Mouse (Mus musculus) myocyte (in vitro differentiated cells): ENCODE results near the gene Dpysl5. TPM values are rescaled to one million over a fixed set of nuclear protein-coding genes. Genes with fewer than 3 reads are reported as not detected.

Experiments
- H3K27me3 ChIP-seq: one replicate; pipeline ENCODE4 v1.6.1; 2011; ENCODE audit not compliant: control insufficient read depth, insufficient read depth, insufficient read length
- H3K36me3 ChIP-seq: one replicate; pipeline ENCODE4 v1.6.1; 2011; ENCODE audit not compliant: control insufficient read depth, insufficient read depth
- H3K4me2 ChIP-seq: one replicate; pipeline ENCODE4 v1.6.1; 2011; ENCODE audit warnings: low read depth, control low read depth
- H3K4me3 ChIP-seq: one replicate; pipeline ENCODE4 v1.5.1; 2011; ENCODE audit warnings: mild to moderate bottlenecking, control low read depth, moderate library complexity
- H3K79me2 ChIP-seq: one replicate; pipeline ENCODE4 v1.6.1; 2011; ENCODE audit not compliant: control insufficient read depth, insufficient read depth
- H3ac ChIP-seq: one replicate; pipeline ENCODE4 v1.6.1; 2011; ENCODE audit not compliant: control insufficient read depth, insufficient read length
- CEBPB ChIP-seq: IDR thresholded peaks from 2 replicates; pipeline ENCODE4 v1.6.1; 2011; ENCODE audit warnings: mild to moderate bottlenecking, moderate library complexity; ENCODE audit not compliant: poor library complexity, insufficient read depth, severe bottlenecking
- E2F4 ChIP-seq: IDR thresholded peaks from one replicate; pipeline ENCODE4 v1.6.1; 2011; ENCODE audit warnings: mild to moderate bottlenecking, control low read depth, moderate library complexity; ENCODE audit not compliant: insufficient read depth
- MAX ChIP-seq: IDR thresholded peaks from one replicate; pipeline ENCODE4 v1.6.1; 2011; ENCODE audit warnings: low read depth, mild to moderate bottlenecking, control low read depth
- MYOD1 ChIP-seq, 3 experiments: IDR thresholded peaks; one replicate each; pipeline ENCODE4 v1.6.1; 2011; ENCODE audit warnings: control low read depth in 2 of 3, low read depth in 2 of 3, mild to moderate bottlenecking in 2 of 3, moderate library complexity in 1 of 3; ENCODE audit not compliant: insufficient read length in 2 of 3, control insufficient read depth in 1 of 3
- MYOG ChIP-seq, 3 experiments: IDR thresholded peaks; one replicate each; pipeline ENCODE4 v1.6.1; 2011; ENCODE audit warnings: control low read depth in 2 of 3, low read depth in 2 of 3, mild to moderate bottlenecking in 2 of 3; ENCODE audit not compliant: insufficient read length in 2 of 3, control insufficient read depth in 1 of 3, insufficient read depth in 1 of 3
- POLR2A ChIP-seq: IDR thresholded peaks from one replicate; pipeline ENCODE4 v1.6.1; 2011; ENCODE audit warnings: low read depth, mild to moderate bottlenecking, control low read depth, moderate library complexity; ENCODE audit not compliant: insufficient read length
- POLR2AphosphoS2 ChIP-seq: IDR thresholded peaks from one replicate; pipeline ENCODE4 v1.6.1; 2011; ENCODE audit warnings: low read depth, control low read depth; ENCODE audit not compliant: insufficient read length
- REST ChIP-seq: IDR thresholded peaks from one replicate; pipeline ENCODE4 v1.6.1; 2011; ENCODE audit warnings: mild to moderate bottlenecking, control low read depth, moderate library complexity; ENCODE audit not compliant: insufficient read depth, insufficient read length
- SRF ChIP-seq: IDR thresholded peaks from one replicate; pipeline ENCODE4 v1.6.1; 2011; ENCODE audit warnings: low read depth; ENCODE audit not compliant: control insufficient read depth, insufficient read length
- TCF12 ChIP-seq: IDR thresholded peaks from one replicate; pipeline ENCODE4 v1.6.1; 2011; ENCODE audit warnings: mild to moderate bottlenecking, control low read depth; ENCODE audit not compliant: poor library complexity, insufficient read depth, severe bottlenecking
- TCF3 ChIP-seq: IDR thresholded peaks from one replicate; pipeline ENCODE4 v1.6.1; 2011; ENCODE audit warnings: low read depth, control low read depth; ENCODE audit not compliant: insufficient read length
- USF1 ChIP-seq: IDR thresholded peaks from one replicate; pipeline ENCODE4 v1.6.1; 2011; ENCODE audit warnings: low read depth, mild to moderate bottlenecking, control low read depth, moderate library complexity
- polyA plus RNA-seq: library from polyadenylated mRNA; unstranded; fragments of >200 nt; fragmentation: generic; extraction: Trizol; gene quantifications from one replicate; pipeline ENCODE4 v1.2.1, GENCODE M21; 2012; ENCODE audit warnings: missing spikeins

Dpysl5 gene
- polyA plus RNA-seq, 1 experiment = 0.01 TPM

DNA sequence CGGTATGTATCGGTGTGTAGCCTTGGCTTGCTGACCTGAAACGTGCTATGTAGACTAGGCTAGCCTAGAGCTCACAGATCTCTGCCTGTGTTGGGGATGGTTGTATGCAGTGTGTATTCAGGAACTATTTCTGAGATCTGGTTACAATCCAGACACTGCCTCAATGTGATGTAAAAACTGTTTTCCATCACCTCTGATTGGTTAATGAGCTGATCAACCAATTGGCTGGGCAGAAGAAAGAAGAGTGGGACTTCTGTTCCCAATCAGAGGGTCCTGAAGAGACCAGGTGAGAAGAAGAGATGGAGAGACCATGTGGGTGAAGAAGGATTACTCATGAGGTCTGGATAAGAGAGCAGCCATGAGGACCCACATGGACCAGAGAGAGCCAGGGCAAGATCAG lies 43.7 kb upstream of the Dpysl5 start:
- H3K36me3 ChIP-seq = no peaks in the 10 kb centered on the region
- H3K79me2 ChIP-seq = peaks cover 40% of the 10 kb centered on the region
- peak overlapping the region; percentile 78 for H3K4me3 ChIP-seq
- no peaks in the 10 kb centered on the region for H3K27me3 ChIP-seq
- peak overlapping the region; percentile 76 for H3K4me2 ChIP-seq
- no peak for TF ChIP-seq MYOD1 (IDR thresholded peaks at IDR 0.05; ENCODE audit: control insufficient read depth in 1 of 3, insufficient read length in 2 of 3, low read depth in 2 of 3)
- TF ChIP-seq POLR2AphosphoS2 = no peak
- no peak for TF ChIP-seq REST
- TF ChIP-seq CEBPB = no peak
- TF ChIP-seq TCF12 = no peak
- H3ac ChIP-seq = no peak overlapping the region

DNA sequence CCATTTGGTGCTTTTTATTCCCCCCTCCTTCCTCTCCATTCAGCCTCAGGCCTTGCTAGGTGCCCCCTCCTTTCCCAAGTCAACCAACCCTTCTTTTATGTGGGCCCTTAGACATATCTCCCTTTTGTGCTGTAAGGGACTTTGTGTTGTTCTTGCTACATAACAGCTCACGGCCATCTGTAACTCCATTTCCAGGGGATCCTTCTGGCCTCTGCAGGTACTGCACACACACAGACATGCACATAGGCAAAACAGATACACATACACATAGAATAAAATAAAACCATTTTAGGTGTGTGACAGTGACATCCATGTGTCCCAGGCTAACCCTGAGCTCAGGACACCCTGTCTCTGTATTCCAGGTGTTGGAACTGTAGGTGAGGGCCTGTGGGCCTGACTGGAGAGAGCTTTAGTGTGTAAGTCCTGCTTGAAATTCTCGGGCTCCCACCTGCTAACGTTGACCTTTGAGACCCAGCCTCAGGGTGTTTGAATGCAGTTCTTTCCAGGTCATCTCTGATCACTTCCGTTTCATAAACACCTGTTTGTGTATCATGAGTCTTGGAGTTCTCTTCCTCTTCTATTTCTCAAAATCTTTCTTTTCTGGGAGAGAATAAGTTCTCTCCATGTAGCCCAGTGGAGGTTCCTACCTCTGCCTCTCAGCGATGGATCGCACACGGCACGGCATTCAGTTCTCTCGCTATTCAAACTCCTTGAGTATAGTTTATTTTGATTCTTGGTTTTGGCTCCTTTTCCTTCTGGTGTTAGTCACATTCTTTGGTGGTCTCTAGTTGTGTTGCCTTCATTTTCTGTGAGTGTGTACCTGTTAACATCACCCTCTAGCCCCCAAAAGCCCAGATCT lies 42.5 kb upstream of the Dpysl5 start:
- Histone ChIP-seq H3ac (no peak overlapping the region), H3K4me2 (peak overlapping the region; percentile 76), H3K27me3 (no peaks in the 10 kb centered on the region), H3K36me3 (peaks cover 5% of the 10 kb centered on the region), H3K79me2 (peaks cover 40% of the 10 kb centered on the region), H3K4me3 (peak overlapping the region; percentile 78)
- TF ChIP-seq MAX = no peak
- no peak for TF ChIP-seq CEBPB
- TF ChIP-seq TCF12 = no peak
- TF ChIP-seq POLR2AphosphoS2 = no peak
- no peak for TF ChIP-seq USF1
- TF ChIP-seq E2F4 = no peak
- TF ChIP-seq MYOD1 (IDR thresholded peaks at IDR 0.05; ENCODE audit: control insufficient read depth in 1 of 3, insufficient read length in 2 of 3, low read depth in 2 of 3) = no peak
- no peak for TF ChIP-seq SRF

DNA sequence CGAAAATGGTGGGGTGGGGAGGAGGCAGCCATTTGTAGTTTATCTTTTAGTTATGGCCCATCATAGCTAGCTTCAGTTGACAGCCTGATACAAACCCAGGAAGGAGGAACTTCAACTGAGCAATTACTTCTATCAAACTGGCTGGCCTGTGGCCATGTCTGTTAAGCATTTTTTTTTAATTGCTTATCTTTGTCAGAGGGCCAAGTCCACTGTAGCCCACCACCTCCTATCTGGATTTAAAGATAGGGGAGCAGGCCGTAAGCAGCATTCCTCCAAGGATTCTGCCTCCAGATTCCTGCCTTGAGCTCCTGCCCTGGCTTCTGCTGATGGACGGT lies 41.9 kb upstream of the Dpysl5 start:
- peaks cover 8% of the 10 kb centered on the region for H3K36me3 ChIP-seq
- peaks cover 40% of the 10 kb centered on the region for H3K79me2 ChIP-seq
- no peak overlapping the region for H3K4me3 ChIP-seq
- H3K27me3 ChIP-seq = no peaks in the 10 kb centered on the region
- no peak overlapping the region for H3ac ChIP-seq
- H3K4me2 ChIP-seq = no peak overlapping the region
- TF ChIP-seq TCF3 (no peak), REST (no peak), TCF12 (no peak), MAX (no peak), SRF (no peak), POLR2A (no peak), MYOD1 (IDR thresholded peaks at IDR 0.05; ENCODE audit: control insufficient read depth in 1 of 3, insufficient read length in 2 of 3, low read depth in 2 of 3) (no peak), POLR2AphosphoS2 (no peak), USF1 (no peak), MYOG (IDR thresholded peaks at IDR 0.05; ENCODE audit: control insufficient read depth in 1 of 3, insufficient read depth in 1 of 3, insufficient read length in 2 of 3, low read depth in 2 of 3) (no peak), CEBPB (no peak), E2F4 (no peak)

DNA sequence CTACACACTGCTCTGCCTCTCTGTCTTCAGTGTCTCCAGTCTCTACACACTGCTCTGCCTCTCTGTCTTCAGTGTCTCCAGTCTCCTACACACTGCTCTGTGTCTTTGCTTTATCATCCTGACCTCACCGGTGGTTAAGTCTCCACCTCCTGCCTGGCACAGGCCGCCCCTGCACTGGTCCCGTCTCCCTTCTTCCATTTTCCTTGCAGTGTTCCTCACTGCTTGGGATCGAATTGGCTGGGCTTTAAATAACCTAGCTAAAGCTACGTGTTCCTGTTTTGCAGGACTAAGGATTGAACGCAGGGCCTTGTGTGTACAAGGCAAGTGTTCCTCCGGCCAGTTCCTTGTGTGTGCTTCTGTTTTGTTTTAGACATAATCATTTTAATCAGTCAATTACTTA lies 41.3 kb upstream of the Dpysl5 start:
- Histone ChIP-seq H3K4me3 (no peak overlapping the region), H3K36me3 (peaks cover 14% of the 10 kb centered on the region), H3K4me2 (no peak overlapping the region), H3K79me2 (peaks cover 40% of the 10 kb centered on the region), H3K27me3 (no peaks in the 10 kb centered on the region), H3ac (no peak overlapping the region)
- TF ChIP-seq TCF12 = no peak

DNA sequence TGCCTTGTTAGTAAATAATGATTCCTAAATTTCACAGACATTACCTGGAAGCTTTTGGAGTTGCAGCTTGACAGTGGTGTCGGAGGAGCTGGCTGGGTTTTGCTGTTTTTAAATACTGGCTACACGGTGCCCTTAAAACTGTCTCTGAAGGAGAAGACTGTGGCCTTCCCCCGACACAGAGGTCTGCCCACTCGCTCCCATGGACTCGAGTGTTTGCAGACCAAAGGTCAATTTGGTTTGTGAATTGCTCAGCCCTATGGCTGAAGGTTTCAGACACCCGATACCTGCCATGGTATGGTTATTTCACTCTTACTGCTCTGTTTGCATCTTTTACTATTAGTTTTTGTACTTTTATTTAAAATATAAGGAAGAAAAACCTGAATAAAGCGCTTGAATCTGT lies 37.4 kb upstream of the Dpysl5 start:
- Histone ChIP-seq H3ac (no peak overlapping the region), H3K4me3 (no peak overlapping the region), H3K27me3 (no peaks in the 10 kb centered on the region), H3K36me3 (peaks cover 18% of the 10 kb centered on the region), H3K4me2 (no peak overlapping the region), H3K79me2 (peaks cover 18% of the 10 kb centered on the region)
- TF ChIP-seq TCF3 (no peak), REST (no peak), POLR2AphosphoS2 (no peak), E2F4 (no peak), CEBPB (no peak), MAX (no peak), MYOG (IDR thresholded peaks at IDR 0.05; ENCODE audit: control insufficient read depth in 1 of 3, insufficient read depth in 1 of 3, insufficient read length in 2 of 3, low read depth in 2 of 3) (no peak), MYOD1 (IDR thresholded peaks at IDR 0.05; ENCODE audit: control insufficient read depth in 1 of 3, insufficient read length in 2 of 3, low read depth in 2 of 3) (no peak), POLR2A (no peak), SRF (no peak)
